Mouse (Mus musculus) olfactory bulb, adult 2 months (tissue): Measurements from ENCODE around the gene Rap1gap2. TPM values are rescaled to one million over a fixed set of nuclear protein-coding genes. Genes with fewer than 3 reads are reported as not detected.
A peak's percentile ranks its signal among the peaks of the same experiment; 100 is the strongest.

ENCODE experiments used
- H3K27ac ChIP-seq: fragments of 200-500 bp; 2 replicates; pipeline ENCODE4 v1.5.1; 2012; ENCODE audit warnings: low read depth, low read length; ENCODE audit not compliant: insufficient read depth
- H3K4me1 ChIP-seq: fragments of 200-500 bp; 2 replicates; pipeline ENCODE4 v1.6.1; 2012; ENCODE audit warnings: low read length; ENCODE audit not compliant: control insufficient read depth, insufficient read depth
- H3K4me3 ChIP-seq: fragments of 200-500 bp; 2 replicates; pipeline ENCODE4 v1.5.1; 2012; ENCODE audit warnings: mild to moderate bottlenecking, low read depth, low read length, moderate library complexity; ENCODE audit not compliant: insufficient read depth
- CTCF ChIP-seq: fragments of 200-500 bp; IDR thresholded peaks from 2 replicates; pipeline ENCODE4 v1.5.1; 2012; ENCODE audit warnings: low read depth, mild to moderate bottlenecking, low read length, moderate library complexity; ENCODE audit not compliant: insufficient read depth
- POLR2A ChIP-seq: fragments of 200-500 bp; IDR thresholded peaks from 2 replicates; pipeline ENCODE4 v1.6.1; 2012; ENCODE audit warnings: mild to moderate bottlenecking, low read depth, low read length, moderate library complexity; ENCODE audit not compliant: insufficient read depth
- WGBS: fragments of 180-500 bp; shearing (Covaris S2); methylation state at CpG from one replicate; pipeline ENCODE4 v1.1.7; 2018; 5-methylcytosine and 5-hydroxymethylcytosine counted together
- polyA plus RNA-seq: library from polyadenylated mRNA; stranded (reverse); fragments of >200 nt; gene quantifications from 2 replicates; pipeline ENCODE4 v1.2.4, GENCODE M21; 2012; ENCODE audit warnings: low replicate concordance; ENCODE audit not compliant: missing spikeins, insufficient read depth, insufficient read length

The Rap1gap2 gene
- polyA plus RNA-seq, 1 experiment: not detected

DNA sequence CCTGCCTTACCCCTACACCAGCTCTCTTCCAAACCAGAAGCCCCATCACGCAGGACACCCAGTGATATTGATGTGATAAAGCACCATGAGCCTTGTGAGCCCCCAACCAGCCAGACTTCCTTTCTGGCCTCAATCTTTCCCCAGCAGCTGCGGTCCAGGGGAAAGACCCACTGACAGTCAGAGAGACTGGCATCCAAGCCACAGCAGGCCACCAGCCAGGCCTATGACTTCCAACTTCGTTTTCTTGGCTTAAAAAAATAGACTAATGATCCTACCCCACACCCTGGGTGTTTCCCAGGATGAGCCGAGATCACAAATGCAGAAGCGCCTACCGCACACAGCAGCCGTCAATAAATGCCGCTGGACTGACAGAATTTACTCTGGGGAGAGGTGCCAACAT, 151.1 kb downstream of the Rap1gap2 start:
- no peak overlapping the region for H3K4me3 ChIP-seq
- no peak overlapping the region for H3K27ac ChIP-seq
- 66% methylated on average over 8 of the region's 8 CpGs for WGBS
- peaks cover 47% of the 10 kb centered on the region for H3K4me1 ChIP-seq
- TF ChIP-seq POLR2A (no peak), CTCF (no peak)

DNA sequence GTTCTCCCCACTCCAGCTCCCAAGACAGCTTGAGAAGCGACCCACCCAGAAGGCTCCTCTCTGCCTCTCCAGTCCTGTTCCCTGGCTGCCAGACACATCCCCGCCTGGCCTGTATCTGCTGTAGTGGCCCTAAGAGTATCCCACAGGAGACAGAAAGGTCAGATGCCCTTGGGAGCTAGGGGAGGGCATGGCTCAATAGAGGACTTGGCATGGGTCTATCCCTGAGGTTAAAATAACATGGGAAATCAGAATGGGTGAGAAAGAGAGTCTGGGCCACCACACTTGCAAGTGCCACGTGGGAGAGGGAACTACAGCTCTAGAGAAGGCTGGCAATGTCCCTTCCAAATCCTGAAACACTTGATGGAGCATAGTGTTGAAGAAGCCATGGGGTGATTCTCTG, 152.3 kb downstream of the Rap1gap2 start:
- peaks cover 40% of the 10 kb centered on the region for H3K4me1 ChIP-seq
- no peak overlapping the region for H3K27ac ChIP-seq
- H3K4me3 ChIP-seq: no peak overlapping the region
- 80% methylated on average over 3 of the region's 3 CpGs for WGBS
- TF ChIP-seq CTCF (no peak), POLR2A (no peak)

DNA sequence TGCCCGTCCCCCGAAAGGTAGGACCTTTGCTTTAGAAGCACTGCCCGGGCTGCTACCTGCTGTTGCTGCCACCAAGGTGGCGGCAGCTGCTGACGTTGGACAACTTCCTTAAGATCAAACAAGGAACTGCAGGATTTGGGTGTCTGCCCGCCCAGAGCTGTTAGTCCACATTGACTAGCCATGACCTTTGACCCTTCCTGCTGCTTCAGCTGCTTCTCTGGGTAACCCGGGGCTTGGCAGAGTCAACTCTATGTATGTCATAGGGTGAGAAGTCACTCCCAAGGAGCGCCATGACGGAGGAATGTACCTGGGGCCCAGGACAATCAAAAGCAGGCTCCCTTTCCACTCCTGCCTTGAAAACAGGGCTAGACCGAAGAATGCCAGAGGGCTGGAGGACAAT, 153.5 kb downstream of the Rap1gap2 start:
- H3K4me1 ChIP-seq: peaks cover 32% of the 10 kb centered on the region
- no peak overlapping the region for H3K4me3 ChIP-seq
- H3K27ac ChIP-seq: no peak overlapping the region
- 86% methylated on average over 10 of the region's 10 CpGs for WGBS
- TF ChIP-seq CTCF (no peak), POLR2A (no peak)

GRCm38 (mm10) chr11:74448556-74448955, 162.2 kb downstream of the Rap1gap2 start:
- Histone ChIP-seq H3K4me1 (peaks cover 13% of the 10 kb centered on the region), H3K4me3 (no peak overlapping the region), H3K27ac (peak overlapping the region; percentile 21; the same call in 1 of the 2 replicates)
- 53% methylated on average over 4 of the region's 4 CpGs for WGBS
- no peak for TF ChIP-seq POLR2A
- no peak for TF ChIP-seq CTCF

DNA sequence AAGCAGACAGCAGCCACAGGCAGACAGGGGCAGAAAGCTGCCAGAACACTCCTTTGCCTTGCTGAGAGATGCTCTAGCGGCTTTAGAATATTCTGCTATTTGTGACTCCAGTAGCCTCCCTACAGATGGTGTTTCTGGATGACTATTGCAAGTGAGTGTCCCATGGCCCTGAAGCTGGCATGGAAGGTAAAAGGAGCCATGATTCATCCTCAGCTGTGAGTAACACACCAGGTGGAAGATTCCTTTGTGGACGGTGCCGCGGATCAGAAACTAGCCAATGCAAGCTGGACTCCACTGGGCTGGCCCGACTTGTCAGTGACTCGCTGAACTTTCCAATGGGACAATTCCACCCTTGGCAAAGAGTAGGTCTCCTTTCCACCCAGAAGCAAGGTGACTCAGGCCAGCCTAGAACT, 162.7 kb downstream of the Rap1gap2 start:
- 65% methylated on average over 6 of the region's 6 CpGs for WGBS
- TF ChIP-seq POLR2A (no peak), CTCF (no peak)
- Histone ChIP-seq H3K4me3 (no peak overlapping the region), H3K27ac (peak overlapping the region; percentile 3; the same call in 1 of the 2 replicates), H3K4me1 (peaks cover 10% of the 10 kb centered on the region)

DNA sequence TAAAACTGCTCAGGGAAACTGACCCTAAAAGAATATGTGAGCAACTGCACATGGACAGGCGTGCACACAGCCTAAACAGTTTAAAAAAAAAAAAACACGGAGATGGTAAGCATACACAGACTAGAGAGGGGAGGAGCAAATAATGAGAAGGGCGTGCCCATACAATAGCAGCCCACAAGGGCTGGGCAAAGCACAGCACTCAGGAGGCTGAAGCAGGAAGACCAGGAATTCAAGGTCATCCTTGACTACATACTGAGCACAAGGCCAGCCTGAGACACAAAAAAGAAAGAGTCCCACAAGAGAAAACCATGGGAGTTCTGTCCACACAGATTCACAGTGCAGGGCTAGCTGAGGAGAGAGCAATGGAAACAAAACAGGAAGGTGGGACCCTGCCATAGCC, 165.1 kb downstream of the Rap1gap2 start:
- Histone ChIP-seq H3K27ac (no peak overlapping the region), H3K4me1 (peaks cover 21% of the 10 kb centered on the region), H3K4me3 (no peak overlapping the region)
- WGBS: 87% methylated on average over 3 of the region's 3 CpGs
- TF ChIP-seq POLR2A (no peak), CTCF (no peak)

DNA sequence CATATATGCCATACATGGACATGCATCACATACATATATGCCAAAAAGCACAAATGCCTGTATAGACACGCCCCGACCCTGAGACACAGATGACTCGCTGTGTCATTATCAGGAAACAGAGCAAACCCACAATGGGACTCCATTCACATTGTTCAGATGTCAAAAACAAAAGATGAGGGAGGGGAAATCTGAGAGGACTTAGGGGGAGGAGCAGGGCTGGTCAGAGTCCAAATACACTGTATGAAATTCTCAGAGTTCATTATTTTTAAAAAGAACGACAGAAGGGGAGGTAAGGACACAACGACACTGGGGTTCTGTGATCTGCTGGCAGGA, 166.8 kb downstream of the Rap1gap2 start:
- WGBS: 74% methylated on average over 5 of the region's 5 CpGs
- no peak overlapping the region for H3K27ac ChIP-seq
- H3K4me1 ChIP-seq: peaks cover 36% of the 10 kb centered on the region
- H3K4me3 ChIP-seq: no peak overlapping the region
- TF ChIP-seq CTCF: no peak
- no peak for TF ChIP-seq POLR2A

GRCm38 (mm10) chr11:74443147-74443923, 167.4 kb downstream of the Rap1gap2 start:
- no peak overlapping the region for H3K27ac ChIP-seq
- no peak overlapping the region for H3K4me3 ChIP-seq
- 89% methylated on average over 6 of the region's 6 CpGs for WGBS
- TF ChIP-seq POLR2A (no peak), CTCF (no peak)
- H3K4me1 ChIP-seq: peaks cover 33% of the 10 kb centered on the region

DNA sequence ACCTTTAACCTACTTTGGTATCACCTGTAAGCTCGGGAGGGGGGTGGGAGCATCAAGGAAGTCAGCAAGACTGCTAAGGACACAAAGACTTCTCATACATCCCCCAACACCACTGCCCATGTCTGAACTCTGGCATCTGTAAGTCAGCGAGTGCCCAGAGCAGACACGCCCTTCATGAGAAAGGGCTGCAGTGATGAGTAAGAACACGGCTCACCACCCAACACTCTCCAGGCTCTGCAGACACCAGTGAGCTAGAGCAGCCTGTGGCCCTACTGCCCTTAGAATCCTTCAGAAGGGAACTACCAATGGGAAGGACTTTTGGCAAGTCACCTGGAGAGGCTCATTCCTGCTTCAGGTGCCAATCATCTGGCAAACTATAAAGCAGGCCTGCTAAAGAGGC, 168.3 kb downstream of the Rap1gap2 start:
- Histone ChIP-seq H3K4me1 (peaks cover 27% of the 10 kb centered on the region), H3K4me3 (no peak overlapping the region), H3K27ac (no peak overlapping the region)
- WGBS: 86% methylated on average over 4 of the region's 4 CpGs
- no peak for TF ChIP-seq CTCF
- no peak for TF ChIP-seq POLR2A

DNA sequence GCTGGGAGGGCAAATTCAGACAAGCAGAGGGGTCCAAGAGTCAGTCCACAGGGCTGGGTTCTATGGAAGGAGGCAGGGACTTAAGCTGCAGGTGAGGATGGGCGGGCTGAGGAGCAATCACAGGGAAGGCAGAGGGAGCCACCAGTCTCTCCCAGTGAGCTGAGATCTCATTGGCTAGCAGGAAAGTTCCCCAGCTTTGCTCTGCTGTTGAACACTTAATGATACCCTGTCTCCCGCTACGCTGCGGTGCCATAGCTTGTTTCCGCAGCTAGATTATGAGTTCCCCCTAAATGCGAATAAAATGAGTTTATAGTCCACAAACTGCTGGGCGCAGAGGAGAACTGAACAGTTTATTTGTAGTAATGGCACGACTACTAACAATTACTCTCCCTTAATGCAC, 170.6 kb downstream of the Rap1gap2 start:
- no peak overlapping the region for H3K4me3 ChIP-seq
- TF ChIP-seq POLR2A: no peak
- 23% methylated on average over 8 of the region's 8 CpGs for WGBS

More for the DNA sequence above, 170.6 kb downstream of the Rap1gap2 start:
- Histone ChIP-seq H3K27ac (peak overlapping the region; percentile 74), H3K4me1 (peaks cover 27% of the 10 kb centered on the region)
